Mouse (Mus musculus) left cerebral cortex, adult 18-20 months (tissue): ENCODE measurements around the gene Sftpa1. TPM values are rescaled to one million over a fixed set of nuclear protein-coding genes. Genes with fewer than 3 reads are reported as not detected.

Experiments used
- DNase-seq, 2 experiments: peaks; one replicate each; pipeline ENCODE4 v3.0.0; 2021 to 2022; ENCODE audit warnings: low spot score in 2 of 2, mixed read lengths in 1 of 2
- long read RNA-seq, 2 experiments: library from polyadenylated mRNA; stranded (forward); transcript quantifications; one replicate each; pipeline ENCODE4 v2.0.0; 2021
- total RNA-seq, 2 experiments: library from RNA; stranded (reverse); gene quantifications; 2 replicates each; pipeline ENCODE4 v1.2.3; 2021

The Sftpa1 gene
- total RNA-seq, result not detected
- long read RNA-seq, experiment 1, result 0 reads
- long read RNA-seq, experiment 2, result 0 reads

DNA sequence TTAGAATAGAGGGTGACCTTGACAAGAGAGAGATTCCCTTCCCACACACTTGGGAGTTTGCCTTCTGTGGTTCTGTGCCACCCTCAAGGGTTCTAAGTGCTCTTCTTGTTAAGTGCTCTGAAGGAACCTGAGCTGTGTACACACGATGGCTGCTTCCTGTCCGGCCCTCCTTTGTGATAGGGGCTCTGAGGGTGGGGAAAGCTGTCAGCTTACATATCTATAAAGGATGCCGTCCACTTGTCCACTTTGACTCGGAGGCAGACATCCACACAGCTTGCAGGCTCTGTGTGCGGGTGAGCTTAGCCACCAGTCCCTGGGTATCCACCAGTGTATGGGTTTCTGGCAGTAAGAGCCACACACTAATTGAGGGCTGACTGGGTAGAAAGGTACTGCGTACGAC lies at the start of gene Sftpa1:
TSS of gene Sftpa1 (plus strand) at position 243 of the 400 bp plus-strand sequence.
- DNase-seq, result no peak

DNA sequence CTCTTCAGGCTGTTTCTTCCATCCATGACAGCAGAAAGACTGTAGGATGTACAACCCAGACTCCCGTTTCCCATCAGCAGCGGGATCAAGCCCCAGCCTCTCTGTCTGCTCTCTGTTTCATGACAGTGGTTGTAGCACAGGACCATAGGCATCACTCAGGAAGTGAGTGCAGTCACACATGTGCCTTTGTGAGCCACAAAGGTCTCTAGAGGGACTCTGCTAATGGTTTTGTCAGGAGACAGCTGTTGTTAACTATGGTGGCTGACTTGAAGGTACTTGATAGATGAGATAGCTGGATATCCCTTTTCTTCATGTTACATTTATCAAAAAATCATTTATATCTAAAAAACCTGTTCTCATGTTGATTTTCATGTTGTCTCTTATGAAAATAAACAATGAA lies 49.2 kb upstream of the Sftpa1 start:
- no peak for DNase-seq

GRCm38 (mm10) chr14:41087509-41087908 lies 44.1 kb upstream of the Sftpa1 start:
- peak in 1 of 2 experiments; percentile 16 for DNase-seq

- peak in 1 of 2 experiments; percentile 25 for DNase-seq
Observed at GRCm38 (mm10) chr14:41090777-41091176, 40.8 kb upstream of the Sftpa1 start.

DNA sequence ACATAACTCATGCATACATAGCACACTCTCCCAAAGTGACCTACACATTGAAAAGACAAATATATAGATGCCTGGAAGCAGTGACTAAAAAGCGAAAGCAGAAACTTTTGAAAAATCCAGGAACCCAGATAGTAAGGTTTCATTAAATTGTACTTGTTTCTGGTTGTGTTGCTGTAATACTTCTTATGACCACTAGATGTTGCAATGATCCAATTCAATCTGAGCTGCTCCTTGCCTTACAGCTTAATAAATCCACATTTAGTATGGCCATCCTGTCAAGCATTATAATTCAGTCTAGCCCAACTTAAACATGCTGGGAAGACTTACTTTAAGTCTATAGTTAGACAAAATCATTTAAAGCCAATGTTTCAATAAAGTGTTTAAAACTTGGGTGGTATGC lies 37.5 kb upstream of the Sftpa1 start:
- no peak for DNase-seq

DNA sequence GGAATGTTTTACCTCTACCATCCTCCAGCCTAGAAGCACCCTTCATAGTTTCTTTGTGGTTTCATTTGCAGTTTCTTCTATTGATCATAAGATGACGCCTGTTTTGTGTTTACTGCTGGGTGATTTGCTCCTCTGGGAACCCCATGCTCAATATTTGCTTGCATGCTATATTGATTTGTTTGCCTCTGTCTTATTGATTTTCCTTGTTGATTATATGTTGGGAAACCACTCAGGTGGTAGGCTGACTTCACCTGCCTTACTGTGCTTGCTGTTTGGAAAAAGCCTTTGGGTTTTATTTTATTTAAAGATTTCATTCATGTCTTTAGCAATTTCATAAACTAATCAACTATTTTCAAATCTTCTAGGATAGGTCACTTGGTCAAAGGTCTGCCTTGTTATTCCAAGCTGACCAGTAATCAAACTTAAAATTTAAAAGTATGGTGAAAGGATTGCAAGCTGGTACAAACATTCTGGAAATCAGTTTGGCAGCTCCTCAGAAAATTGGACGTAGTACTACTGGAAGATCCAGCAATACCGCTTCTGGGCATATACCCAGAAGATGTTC lies 35.2 kb upstream of the Sftpa1 start:
- no peak for DNase-seq

GRCm38 (mm10) chr14:41098726-41099125 lies 32.9 kb upstream of the Sftpa1 start:
- peak in 1 of 2 experiments; percentile 23 for DNase-seq

DNA sequence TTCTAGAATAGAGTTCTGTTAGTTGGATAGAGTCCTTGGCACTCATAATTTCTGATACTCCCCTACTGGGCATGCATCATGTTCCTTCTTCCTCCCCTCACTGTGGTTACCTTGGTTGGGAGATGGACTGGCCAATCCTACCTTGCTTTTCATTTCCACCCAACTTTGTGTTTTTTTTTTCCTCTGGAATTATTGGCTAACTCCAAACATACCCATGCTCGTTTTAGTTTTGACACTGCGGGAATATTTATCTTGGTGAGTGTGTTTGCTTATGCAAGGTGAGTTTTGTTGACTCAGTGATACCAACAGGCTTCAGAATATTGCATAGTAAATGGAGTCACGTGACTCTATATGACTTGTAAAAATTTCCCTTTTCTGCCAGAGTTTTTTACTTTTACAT lies 30.9 kb upstream of the Sftpa1 start:
- DNase-seq, result no peak

DNA sequence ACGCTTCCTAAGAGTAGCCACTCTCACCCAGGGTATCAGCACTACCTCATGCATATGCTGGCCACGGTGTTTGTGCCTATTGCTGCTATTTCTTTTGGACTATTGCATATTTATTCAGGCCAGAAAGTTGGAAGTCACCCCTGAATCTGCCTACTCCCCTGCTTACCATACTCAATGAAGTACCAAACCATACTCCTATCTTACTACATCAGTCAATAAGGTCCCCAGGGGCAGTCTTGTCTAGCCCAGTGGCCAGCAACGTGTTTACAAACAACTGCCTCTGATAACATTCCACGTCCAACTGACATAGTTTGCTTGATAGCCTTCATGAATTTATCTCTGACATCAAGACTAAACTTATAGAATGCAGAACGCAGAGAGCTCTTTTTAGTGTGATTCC lies 30.3 kb upstream of the Sftpa1 start:
- DNase-seq, result no peak

DNA sequence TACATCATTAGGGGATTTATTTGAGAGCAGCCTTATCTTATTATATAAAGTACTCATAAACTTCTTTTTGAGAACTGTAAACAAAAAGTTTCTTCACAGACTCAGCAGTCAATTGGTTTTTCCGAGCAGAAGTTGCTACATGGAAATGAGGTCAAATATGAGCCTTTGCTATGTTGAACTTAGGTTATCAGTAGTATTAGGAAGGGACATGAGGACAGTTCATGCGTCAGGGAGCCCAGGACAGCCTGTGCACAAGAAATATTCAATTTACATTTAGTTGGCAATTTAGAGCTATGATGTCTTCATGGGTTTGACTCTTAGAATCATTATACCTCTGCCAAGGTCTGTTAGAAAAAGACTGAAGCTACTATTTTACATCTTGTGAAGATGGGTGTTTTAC lies 29.3 kb upstream of the Sftpa1 start:
- DNase-seq, result no peak

DNA sequence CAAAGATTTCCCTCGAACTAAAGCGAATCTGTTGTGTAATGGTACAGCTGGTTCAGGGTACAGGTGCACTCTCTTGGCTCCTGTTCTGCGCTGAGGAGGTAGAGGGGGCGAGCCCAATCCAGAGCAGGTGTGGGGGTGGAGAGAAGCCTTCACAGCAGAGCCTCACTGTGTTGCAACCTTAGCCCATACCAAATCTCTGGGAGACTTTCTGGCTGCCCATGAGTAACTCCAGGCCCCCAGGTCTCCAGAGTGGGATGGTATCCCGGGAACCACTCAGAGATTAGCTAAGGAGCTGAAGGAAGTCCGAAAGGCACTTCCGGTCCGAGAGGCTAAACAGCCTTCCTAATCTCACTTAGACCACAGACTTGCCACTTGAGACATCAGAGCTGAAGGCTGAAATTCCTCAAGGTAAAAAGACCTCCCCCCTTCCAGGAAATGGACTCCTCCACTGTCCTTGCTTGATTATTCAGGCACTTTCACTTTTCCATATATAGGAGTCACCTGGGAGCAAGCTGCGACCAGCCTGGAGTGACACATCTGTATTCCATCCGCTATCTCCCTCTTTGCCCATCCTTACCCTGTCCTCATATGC lies 26.6 kb upstream of the Sftpa1 start, which contains the start of gene Mat1a:
TSS of gene Mat1a (plus strand) at position 183 of the 592 bp plus-strand sequence.
- DNase-seq, result no peak

DNA sequence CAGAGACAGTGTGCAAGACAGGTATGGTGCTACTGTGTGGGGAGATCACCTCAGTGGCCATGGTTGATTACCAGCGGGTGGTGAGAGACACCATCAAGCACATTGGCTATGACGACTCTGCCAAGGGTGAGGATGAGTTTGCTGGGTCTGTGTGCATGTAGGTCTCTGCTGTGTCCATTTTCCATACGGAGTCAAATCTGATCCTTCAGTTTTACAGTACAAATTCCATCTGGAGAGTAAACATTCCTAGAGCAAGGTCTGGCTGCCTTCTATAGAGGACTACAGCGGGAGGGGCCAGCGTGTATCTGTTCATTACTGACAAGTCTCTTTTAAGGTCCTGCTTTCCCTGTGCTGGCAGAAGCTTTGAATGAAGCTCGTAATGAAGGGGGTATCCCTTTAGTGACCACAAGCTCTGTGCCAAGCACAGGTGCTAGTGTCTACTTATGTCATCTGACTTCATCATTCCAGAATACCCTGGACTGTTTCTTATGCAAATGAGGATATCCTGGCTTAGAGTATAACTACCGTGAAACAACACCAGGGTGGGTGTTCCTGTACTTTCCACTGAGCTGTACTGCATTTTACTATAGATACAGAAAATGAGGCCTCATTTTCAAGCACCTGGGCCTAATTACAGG lies 20.4 kb upstream of the Sftpa1 start:
- no peak for DNase-seq

DNA sequence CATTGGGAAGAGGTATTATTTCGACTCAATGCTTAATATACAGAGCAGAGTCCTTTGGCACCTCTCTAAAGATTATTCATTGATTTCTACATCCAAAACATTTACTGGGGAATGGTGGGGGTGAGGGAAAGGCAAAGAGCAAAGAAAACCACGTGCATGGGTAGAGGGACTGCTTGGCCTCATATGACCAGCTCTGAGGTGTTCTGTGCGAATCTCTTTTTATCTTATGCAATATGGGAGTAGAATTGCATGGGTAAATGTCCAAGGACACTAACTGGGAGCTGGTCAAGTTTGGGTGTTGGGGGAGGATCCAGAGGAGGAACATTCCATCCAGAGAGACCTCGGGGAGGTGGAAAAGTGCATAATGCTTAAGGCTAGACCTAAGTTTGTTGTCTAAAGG lies 18.6 kb upstream of the Sftpa1 start:
- DNase-seq, result no peak

DNA sequence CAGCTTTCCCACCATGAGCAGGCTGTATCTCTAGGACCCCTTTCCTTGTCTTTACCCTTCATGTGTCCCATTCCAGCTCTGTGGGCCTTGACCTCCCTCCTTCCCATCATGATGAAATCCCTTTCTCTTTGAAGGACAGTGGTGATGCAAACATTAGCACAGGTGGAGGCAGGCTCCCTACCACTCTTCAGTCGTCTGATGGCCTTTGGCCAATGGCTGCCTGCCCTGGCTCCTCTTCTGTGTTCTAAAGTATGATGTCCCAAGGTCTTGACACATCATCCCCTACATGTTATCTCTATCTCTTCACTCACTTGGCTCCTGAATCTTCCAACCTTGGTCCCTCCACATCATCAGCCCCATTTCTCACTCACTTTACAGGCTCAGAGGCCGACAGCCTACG lies 15.3 kb upstream of the Sftpa1 start:
- DNase-seq, result no peak

DNA sequence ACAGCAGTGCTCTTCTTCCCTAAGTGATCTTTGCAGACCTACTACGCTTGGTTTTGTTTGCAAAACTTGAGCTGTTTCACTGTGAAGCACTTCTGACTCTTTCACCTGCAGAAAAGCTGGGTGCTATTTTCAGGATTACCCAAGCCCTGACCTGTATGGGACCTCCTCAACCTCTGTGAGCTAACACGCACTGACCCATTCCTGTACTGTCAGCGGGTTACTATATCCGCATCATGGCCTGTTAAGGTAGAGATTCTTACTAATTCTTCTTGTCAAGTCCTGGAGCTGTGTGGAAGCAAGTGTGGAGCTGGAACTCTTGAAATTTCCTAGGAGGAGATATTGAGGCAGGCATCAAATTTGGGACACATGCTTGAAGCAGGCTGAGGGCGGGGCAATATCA lies 6.9 kb upstream of the Sftpa1 start:
- DNase-seq, result no peak

DNA sequence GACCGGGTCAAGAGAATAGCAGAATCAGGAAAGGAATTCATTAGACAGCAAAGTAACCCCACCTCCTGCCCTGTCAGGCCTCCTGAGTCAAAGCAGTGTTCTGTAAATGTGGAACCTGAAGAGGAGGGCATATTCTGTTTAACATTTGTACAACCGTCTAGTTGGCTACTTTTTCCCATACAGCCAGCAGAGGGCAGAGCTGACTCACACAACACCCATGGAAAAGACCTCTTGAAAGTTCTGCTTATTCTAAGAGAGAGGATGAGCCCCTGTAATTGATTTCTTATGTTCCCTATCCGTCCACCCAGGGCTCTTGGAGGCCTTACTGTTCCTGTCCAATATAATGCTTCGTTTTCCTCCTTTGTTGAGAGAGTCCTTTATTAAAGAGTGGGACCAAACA lies 3.6 kb upstream of the Sftpa1 start:
- DNase-seq, result peak in 1 of 2 experiments; percentile 26

DNA sequence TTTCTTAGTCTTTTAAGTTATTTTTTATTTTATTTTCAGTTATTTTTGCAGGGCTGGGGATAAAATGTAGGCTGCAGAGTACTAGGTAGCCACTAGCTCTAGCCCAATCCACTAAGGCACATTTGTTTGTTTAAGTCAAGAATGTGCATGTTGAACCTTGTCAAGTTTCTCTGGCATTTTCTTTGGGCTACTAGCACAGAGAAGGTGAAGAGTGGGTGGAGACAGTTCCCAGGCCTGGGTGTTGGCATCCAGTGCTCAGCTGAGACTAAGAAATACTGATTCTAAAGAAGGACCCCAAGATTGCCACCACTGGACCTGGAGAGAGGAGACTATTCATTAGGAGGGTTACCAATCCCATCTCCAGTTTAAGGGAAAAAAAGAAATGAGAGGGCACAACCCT lies 5.4 kb downstream of the Sftpa1 start:
- no peak for DNase-seq

- no peak for DNase-seq
Observed at GRCm38 (mm10) chr14:41140686-41141085, 9.1 kb downstream of the Sftpa1 start.

GRCm38 (mm10) chr14:41146035-41146434 lies 14.5 kb downstream of the Sftpa1 start:
- no peak for DNase-seq

DNA sequence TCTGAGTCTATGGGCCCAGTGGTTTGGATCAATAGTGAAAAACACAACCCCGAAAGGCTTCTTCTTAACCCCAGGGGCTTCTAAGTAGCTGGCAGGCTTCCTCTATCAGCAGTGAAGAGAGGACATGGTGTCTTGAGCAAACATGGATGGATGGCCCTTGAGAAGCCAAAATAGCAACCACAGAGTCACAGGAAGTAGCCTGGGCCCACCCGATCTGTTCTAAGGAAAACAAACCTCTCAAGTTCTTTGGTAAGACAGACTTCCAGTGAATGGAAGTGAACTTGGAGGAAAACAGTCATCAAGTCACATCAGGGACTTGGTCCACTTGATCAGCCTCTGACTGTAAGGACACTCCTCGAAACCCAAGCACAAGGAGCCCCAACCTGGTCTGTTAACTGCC lies 15.3 kb downstream of the Sftpa1 start:
- no peak for DNase-seq

GRCm38 (mm10) chr14:41147356-41147755 lies 15.8 kb downstream of the Sftpa1 start:
- no peak for DNase-seq

- DNase-seq, result no peak
Observed at GRCm38 (mm10) chr14:41151220-41151898, 19.8 kb downstream of the Sftpa1 start, which contains the start of gene Mbl1. Mbl1 (plus strand) TSS chr14:41151458.
